Mouse (Mus musculus): ENCODE results near the gene Dennd1a.
A peak's percentile ranks its signal among the peaks of the same experiment; 100 is the strongest.

The Dennd1a gene

GRCm38 (mm10) chr2:37872791-37873190 is 414.4 kb downstream of the Dennd1a start:
- no peak for DNase-seq (ENCODE audit: low read depth)

GRCm38 (mm10) chr2:37869628-37870027 is 417.6 kb downstream of the Dennd1a start:
- DNase-seq (ENCODE audit: low read depth): no peak

- DNase-seq (ENCODE audit: low read depth): no peak
Measured at GRCm38 (mm10) chr2:37867387-37867786, 419.8 kb downstream of the Dennd1a start.

- no peak for DNase-seq (ENCODE audit: low read depth)
Measured at GRCm38 (mm10) chr2:37857472-37857871, 429.7 kb downstream of the Dennd1a start.

GRCm38 (mm10) chr2:37856955-37857354 is 430.2 kb downstream of the Dennd1a start:
- no peak for DNase-seq (ENCODE audit: low read depth)

- no peak for DNase-seq (ENCODE audit: low read depth)
Measured at GRCm38 (mm10) chr2:37855226-37855625, 432.0 kb downstream of the Dennd1a start.

- no peak for DNase-seq (ENCODE audit: low read depth)
Measured at GRCm38 (mm10) chr2:37853878-37854435, 433.2 kb downstream of the Dennd1a start.

GRCm38 (mm10) chr2:37850626-37851025 is 436.6 kb downstream of the Dennd1a start:
- DNase-seq (ENCODE audit: low read depth): no peak

GRCm38 (mm10) chr2:37849357-37849756 is 437.8 kb downstream of the Dennd1a start:
- no peak for DNase-seq (ENCODE audit: low read depth)

GRCm38 (mm10) chr2:37842719-37843118 is 444.5 kb downstream of the Dennd1a start:
- DNase-seq (ENCODE audit: low read depth): no peak

- no peak for DNase-seq (ENCODE audit: low read depth)
Measured at GRCm38 (mm10) chr2:37842151-37842569, 445.0 kb downstream of the Dennd1a start.

- DNase-seq (ENCODE audit: low read depth): no peak
Measured at GRCm38 (mm10) chr2:37839922-37840321, 447.3 kb downstream of the Dennd1a start.

GRCm38 (mm10) chr2:37838202-37838984 is 448.8 kb downstream of the Dennd1a start:
- no peak for DNase-seq (ENCODE audit: low read depth)

- no peak for DNase-seq (ENCODE audit: low read depth)
Measured at GRCm38 (mm10) chr2:37837542-37837941, 449.6 kb downstream of the Dennd1a start.

- DNase-seq (ENCODE audit: low read depth): no peak
Measured at GRCm38 (mm10) chr2:37836926-37837325, 450.3 kb downstream of the Dennd1a start.

GRCm38 (mm10) chr2:37832253-37832652 is 454.9 kb downstream of the Dennd1a start:
- DNase-seq (ENCODE audit: low read depth): no peak

- DNase-seq (ENCODE audit: low read depth): no peak
Measured at GRCm38 (mm10) chr2:37829758-37830275, 457.4 kb downstream of the Dennd1a start.

- DNase-seq (ENCODE audit: low read depth): no peak
Measured at GRCm38 (mm10) chr2:37823826-37824225, 463.4 kb downstream of the Dennd1a start.

GRCm38 (mm10) chr2:37822122-37822521 is 465.1 kb downstream of the Dennd1a start:
- DNase-seq (ENCODE audit: low read depth): no peak

GRCm38 (mm10) chr2:37819526-37820152 is 467.6 kb downstream of the Dennd1a start:
- DNase-seq (ENCODE audit: low read depth): no peak

GRCm38 (mm10) chr2:37818761-37819525 is 468.2 kb downstream of the Dennd1a start:
- DNase-seq (ENCODE audit: low read depth): no peak

GRCm38 (mm10) chr2:37815676-37816075 is 471.5 kb downstream of the Dennd1a start:
- peak; percentile 53 for DNase-seq (ENCODE audit: low read depth)
